11 mouse cellular contexts compared by ENCODE assay signal in genomic region chr11:83078423-83079140, GRCm38 (mm10). TPM values are rescaled to one million over a fixed set of nuclear protein-coding genes. Genes with fewer than 3 reads are reported as not detected.
DNase-seq lines count a peak whose midpoint lies in the region; ATAC-seq and TF ChIP-seq lines count a peak whose summit lies in the region.
"Had no signal": no experiment of that assay in that cellular context is flagged by ENCODE, and none has a peak within 500 bp of the region (broad histone marks: within the 10 kb centered on the region; RNA-seq: fewer than 3 reads in every experiment).

No protein-coding gene starts in this region.

- H3K27me3 ChIP-seq in limb, embryonic 10.5 days (ENCODE audit: low read depth, poor library complexity, severe bottlenecking), result no peaks in the 10 kb centered on the region
- H3K27me3 ChIP-seq in stomach, embryonic 14.5 days (ENCODE audit: control insufficient read depth, insufficient read depth, low read length), result no peaks in the 10 kb centered on the region
- no peaks in the 10 kb centered on the region for H3K27me3 ChIP-seq in hindbrain, embryonic 14.5 days (ENCODE audit: control insufficient read depth, insufficient read depth, low read length)
- H3K27me3 ChIP-seq: forebrain, embryonic 15.5 days; neural tube, embryonic 12.5 days had no signal

- H3K27ac ChIP-seq in left cerebral cortex, adult 2 months, result 0 out of 2 replicates have a peak overlapping the region, but pooled peaks have one; percentile 51
- no peak overlapping the region for H3K27ac ChIP-seq in limb, embryonic 10.5 days
- H3K27ac ChIP-seq in stomach, embryonic 14.5 days (ENCODE audit: low read length), result peak overlapping the region; percentile 78
- no peak overlapping the region for H3K27ac ChIP-seq in hindbrain, embryonic 14.5 days
- H3K27ac ChIP-seq: forebrain, embryonic 15.5 days; neural tube, embryonic 12.5 days had no signal

- no peaks in the 10 kb centered on the region for H3K4me1 ChIP-seq in limb, embryonic 10.5 days
- no peaks in the 10 kb centered on the region for H3K4me1 ChIP-seq in stomach, embryonic 14.5 days (ENCODE audit: control insufficient read depth, insufficient read depth, low read length)
- no peaks in the 10 kb centered on the region for H3K4me1 ChIP-seq in hindbrain, embryonic 14.5 days (replicated peaks; ENCODE audit: control insufficient read depth, insufficient read depth, low read length)
- H3K4me1 ChIP-seq: forebrain, embryonic 15.5 days; neural tube, embryonic 12.5 days had no signal

- WGBS in limb, embryonic 10.5 days, result 88% methylated on average over 5 of the region's 5 CpGs
- 74% methylated on average over 5 of the region's 5 CpGs for WGBS in stomach, embryonic 14.5 days
- WGBS in hindbrain, embryonic 14.5 days, result 89% methylated on average over 5 of the region's 5 CpGs

- peak; percentile 42 for DNase-seq in CD4-positive, CD25-positive, alpha-beta regulatory T cell, adult 2 months (ENCODE audit: low read depth, low spot score)
- DNase-seq in left cerebral cortex, adult 2 months (ENCODE audit: extremely low spot score in 1 of 2, low spot score in 2 of 2), result no peak
- no peak for DNase-seq in left cerebral cortex, postnatal 14 days (ENCODE audit: low spot score in 2 of 2)
- DNase-seq in limb, embryonic 10.5 days (ENCODE audit: low spot score), result peak; percentile 6
- DNase-seq in hindbrain, embryonic 14.5 days (ENCODE audit: low spot score), result no peak
- DNase-seq in layer of hippocampus, adult 9-11 months, result no peak

- no peak for ATAC-seq in CD4-positive, CD25-positive, alpha-beta regulatory T cell, adult 4 months
- ATAC-seq in stomach, embryonic 14.5 days (ENCODE audit: insufficient number of reproducible peaks, insufficient read depth, low FRiP score, low read depth), result no peak
- ATAC-seq in hindbrain, embryonic 14.5 days (ENCODE audit: low FRiP score), result no peak
- ATAC-seq: forebrain, embryonic 15.5 days had no signal

- H3K36me3 ChIP-seq in limb, embryonic 10.5 days, result no peaks in the 10 kb centered on the region
- H3K36me3 ChIP-seq in stomach, embryonic 14.5 days (ENCODE audit: control insufficient read depth, insufficient read depth, low read length), result no peaks in the 10 kb centered on the region
- no peaks in the 10 kb centered on the region for H3K36me3 ChIP-seq in hindbrain, embryonic 14.5 days (replicated peaks; ENCODE audit: control insufficient read depth, insufficient read depth)
- H3K36me3 ChIP-seq: forebrain, embryonic 15.5 days; neural tube, embryonic 12.5 days had no signal

- no peaks in the 10 kb centered on the region for H3K9me3 ChIP-seq in limb, embryonic 10.5 days (replicated peaks)
- H3K9me3 ChIP-seq in stomach, embryonic 14.5 days (ENCODE audit: control insufficient read depth, low read depth, low read length), result no peaks in the 10 kb centered on the region
- no peaks in the 10 kb centered on the region for H3K9me3 ChIP-seq in hindbrain, embryonic 14.5 days (ENCODE audit: control insufficient read depth, low read length)
- H3K9me3 ChIP-seq: forebrain, embryonic 15.5 days; neural tube, embryonic 12.5 days had no signal

- H3K4me3 ChIP-seq in left cerebral cortex, adult 2 months, result no peak overlapping the region
- no peak overlapping the region for H3K4me3 ChIP-seq in limb, embryonic 10.5 days
- no peak overlapping the region for H3K4me3 ChIP-seq in stomach, embryonic 14.5 days (ENCODE audit: low read depth, low read length)
- no peak overlapping the region for H3K4me3 ChIP-seq in hindbrain, embryonic 14.5 days (replicated peaks; ENCODE audit: low read length)
- H3K4me3 ChIP-seq: forebrain, embryonic 15.5 days; neural tube, embryonic 12.5 days had no signal

- intact Hi-C loops in left cerebral cortex, adult 2 months (cut with DNase I), result no loop called here
- intact Hi-C loops in left cerebral cortex, postnatal 14 days (cut with DNase I), result no loop called here

- H3K9ac ChIP-seq in stomach, embryonic 14.5 days (replicated peaks; ENCODE audit: low read depth, low read length), result no peak overlapping the region
- no peak overlapping the region for H3K9ac ChIP-seq in hindbrain, embryonic 14.5 days
- H3K9ac ChIP-seq: forebrain, embryonic 15.5 days; neural tube, embryonic 12.5 days had no signal

- TF ChIP-seq CTCF in left cerebral cortex, adult 2 months (IDR thresholded peaks at IDR 0.05), result no peak

- H3K4me2 ChIP-seq in stomach, embryonic 14.5 days (replicated peaks; ENCODE audit: low read depth, low read length), result no peak overlapping the region
- no peak overlapping the region for H3K4me2 ChIP-seq in hindbrain, embryonic 14.5 days (replicated peaks)
- H3K4me2 ChIP-seq: forebrain, embryonic 15.5 days; neural tube, embryonic 12.5 days had no signal

RNA-seq across cellular contexts. Expression of gene Slfn2, which starts 13.7 kb away (rescaled TPM):
- polyA plus RNA-seq in CD4-positive, CD25-positive, alpha-beta regulatory T cell, adult 4 months (2017; shearing (Covaris generic)), result 100 to 1,000 TPM; 806 to 834 TPM
- 1 to 10 TPM; 1.1 to 1.6 TPM for total RNA-seq in left cerebral cortex, adult 2 months (2021)
- 1 to 10 TPM in 1 of 2 experiments, under 1 TPM in 1; 0.78 to 1.3 TPM for total RNA-seq in left cerebral cortex, postnatal 14 days (2021)
- polyA plus RNA-seq in limb, embryonic 10.5 days (2016; fragmentation: Nextera tagmentation; extraction: Ambion mirVana), result 0.34 and 1.2 TPM in 2 replicates
- 3.4 and 4.9 TPM in 2 replicates for polyA plus RNA-seq in stomach, embryonic 14.5 days (2014; fragmentation: Nextera tagmentation; extraction: Ambion mirVana)
- polyA plus RNA-seq in hindbrain, embryonic 14.5 days (2014; fragmentation: Nextera tagmentation; extraction: Ambion mirVana), result 1.3 and 1.4 TPM in 2 replicates

RNA-seq across cellular contexts. Expression of gene Slfn1, which starts 38.1 kb away (rescaled TPM):
- polyA plus RNA-seq in CD4-positive, CD25-positive, alpha-beta regulatory T cell, adult 4 months (2017; shearing (Covaris generic)), result 100 to 1,000 TPM; 247 to 270 TPM
- total RNA-seq in left cerebral cortex, adult 2 months (2021), result not detected
- not detected for total RNA-seq in left cerebral cortex, postnatal 14 days (2021)
- polyA plus RNA-seq in limb, embryonic 10.5 days (2016; fragmentation: Nextera tagmentation; extraction: Ambion mirVana), result not detected in 2 replicates
- polyA plus RNA-seq in stomach, embryonic 14.5 days (2014; fragmentation: Nextera tagmentation; extraction: Ambion mirVana), result 0.22 TPM in 1 of 2 replicates, not detected in the other
- 0.11 TPM in 1 of 2 replicates, not detected in the other for polyA plus RNA-seq in hindbrain, embryonic 14.5 days (2014; fragmentation: Nextera tagmentation; extraction: Ambion mirVana)
- total RNA-seq: layer of hippocampus, postnatal 14 days had no signal
- polyA plus RNA-seq: forebrain, embryonic 15.5 days; neural tube, embryonic 12.5 days had no signal

RNA-seq across cellular contexts. Expression of gene Slfn8, which starts 58.0 kb away (rescaled TPM):
- polyA plus RNA-seq in CD4-positive, CD25-positive, alpha-beta regulatory T cell, adult 4 months (2017; shearing (Covaris generic)), result 100 to 1,000 TPM; 109 to 141 TPM
- total RNA-seq in left cerebral cortex, adult 2 months (2021), result under 1 TPM; 0.26 to 0.61 TPM
- total RNA-seq in left cerebral cortex, postnatal 14 days (2021), result under 1 TPM; 0.36 to 0.62 TPM
- 0.08 and 0.21 TPM in 2 replicates for polyA plus RNA-seq in limb, embryonic 10.5 days (2016; fragmentation: Nextera tagmentation; extraction: Ambion mirVana)
- polyA plus RNA-seq in stomach, embryonic 14.5 days (2014; fragmentation: Nextera tagmentation; extraction: Ambion mirVana), result 0.78 and 0.86 TPM in 2 replicates
- polyA plus RNA-seq in hindbrain, embryonic 14.5 days (2014; fragmentation: Nextera tagmentation; extraction: Ambion mirVana), result 0.21 and 0.27 TPM in 2 replicates
- polyA plus RNA-seq: neural tube, embryonic 12.5 days had no signal

Comparison
In these comparisons a context has a peak if more than half of its experiments do, and no peak if none do; other contexts are left out.
1. DNase-seq: peak in CD4-positive, CD25-positive, alpha-beta regulatory T cell, adult 2 months (single experiment) and limb, embryonic 10.5 days (single experiment); none in left cerebral cortex, adult 2 months (0 of 2), left cerebral cortex, postnatal 14 days (0 of 2), hindbrain, embryonic 14.5 days (single experiment) and layer of hippocampus, adult 9-11 months (single experiment).
2. H3K27ac ChIP-seq: peak in left cerebral cortex, adult 2 months (single experiment) and stomach, embryonic 14.5 days (single experiment); none in limb, embryonic 10.5 days (single experiment) and hindbrain, embryonic 14.5 days (single experiment).
3. RNA of gene Slfn2, which starts 13.7 kb away (polyA plus RNA-seq): 806 to 834 TPM in CD4-positive, CD25-positive, alpha-beta regulatory T cell, adult 4 months; 3.4 to 4.9 TPM in stomach, embryonic 14.5 days, 1.3 to 1.4 TPM in hindbrain, embryonic 14.5 days and 0.34 to 1.2 TPM in limb, embryonic 10.5 days; every median in the first group is over 100 times any median in the second.
4. RNA of gene Slfn1, which starts 38.1 kb away (polyA plus RNA-seq): 247 to 270 TPM in CD4-positive, CD25-positive, alpha-beta regulatory T cell, adult 4 months; 0.11 TPM in hindbrain, embryonic 14.5 days, 0.22 TPM in stomach, embryonic 14.5 days and not detected in limb, embryonic 10.5 days; every median in the first group is over 100 times any median in the second.
5. RNA of gene Slfn8, which starts 58.0 kb away (polyA plus RNA-seq): 109 to 141 TPM in CD4-positive, CD25-positive, alpha-beta regulatory T cell, adult 4 months; 0.78 to 0.86 TPM in stomach, embryonic 14.5 days, 0.21 to 0.27 TPM in hindbrain, embryonic 14.5 days and 0.08 to 0.21 TPM in limb, embryonic 10.5 days; every median in the first group is over 10 times any median in the second.